Mouse (Mus musculus): ENCODE measurements at regions not wholly inside any gene's neighbourhood (a gene's known extent, or its start where the extent isn't known, plus 50 kb on each side); places are given as distances from the start of the nearest gene placed in this dataset.

- H3K27ac ChIP-seq (ENCODE audit: insufficient read depth, low read depth, low read length) = no peak overlapping the region
- DNase-seq = peak; percentile 21
- 18% methylated on average over 26 of the region's 26 CpGs for WGBS
- H3K36me3 ChIP-seq (ENCODE audit: control insufficient read depth, insufficient read depth, low read length) = no peaks in the 10 kb centered on the region
- 0 out of 2 replicates have a peak, but pooled peaks cover 4% of the 10 kb centered on the region for H3K4me1 ChIP-seq (ENCODE audit: control insufficient read depth, insufficient read depth, low read length)
- no peaks in the 10 kb centered on the region; the same call in 1 of the 2 replicates for H3K27me3 ChIP-seq (replicated peaks; ENCODE audit: control insufficient read depth, insufficient read depth, low read length)
- no peak overlapping the region for H3K4me3 ChIP-seq (ENCODE audit: insufficient read depth, low read depth, low read length)
- TF ChIP-seq CTCF (conservative IDR thresholded peaks at IDR 0.05; ENCODE audit: insufficient read depth, insufficient read length, low read depth, low read length) = no peak
- TF ChIP-seq POLR2A (IDR thresholded peaks at IDR 0.05; ENCODE audit: low read depth, low read length) = no peak
Observed at GRCm38 (mm10) chr5:111530628-111531524, 113.7 kb downstream of the Mn1 start.

- TF ChIP-seq POLR2A (IDR thresholded peaks at IDR 0.05; ENCODE audit: low read depth, low read length) (no peak), CTCF (conservative IDR thresholded peaks at IDR 0.05; ENCODE audit: insufficient read depth, insufficient read length, low read depth, low read length) (no peak)
- 85% methylated on average over 9 of the region's 9 CpGs for WGBS
- no peak overlapping the region for H3K27ac ChIP-seq (ENCODE audit: insufficient read depth, low read depth, low read length)
- H3K4me1 ChIP-seq (ENCODE audit: control insufficient read depth, insufficient read depth, low read length) = 0 out of 2 replicates have a peak, but pooled peaks cover 4% of the 10 kb centered on the region
- no peak for DNase-seq
- H3K36me3 ChIP-seq (ENCODE audit: control insufficient read depth, insufficient read depth, low read length) = no peaks in the 10 kb centered on the region
- no peaks in the 10 kb centered on the region; the same call in 1 of the 2 replicates for H3K27me3 ChIP-seq (replicated peaks; ENCODE audit: control insufficient read depth, insufficient read depth, low read length)
- no peak overlapping the region for H3K4me3 ChIP-seq (ENCODE audit: insufficient read depth, low read depth, low read length)
Observed at GRCm38 (mm10) chr5:111532446-111533035, 115.4 kb downstream of the Mn1 start.

GRCm38 (mm10) chr5:111535978-111536377, 118.8 kb downstream of the Mn1 start:
- Histone ChIP-seq H3K27ac (ENCODE audit: insufficient read depth, low read depth, low read length) (no peak overlapping the region), H3K4me1 (ENCODE audit: control insufficient read depth, insufficient read depth, low read length) (0 out of 2 replicates have a peak, but pooled peaks cover 4% of the 10 kb centered on the region), H3K27me3 (replicated peaks; ENCODE audit: control insufficient read depth, insufficient read depth, low read length) (no peaks in the 10 kb centered on the region), H3K4me3 (ENCODE audit: insufficient read depth, low read depth, low read length) (no peak overlapping the region), H3K36me3 (ENCODE audit: control insufficient read depth, insufficient read depth, low read length) (no peaks in the 10 kb centered on the region)
- DNase-seq = peak; percentile 80
- WGBS = 8% methylated on average over 13 of the region's 13 CpGs
- no peak for TF ChIP-seq CTCF (conservative IDR thresholded peaks at IDR 0.05; ENCODE audit: insufficient read depth, insufficient read length, low read depth, low read length)
- TF ChIP-seq POLR2A (IDR thresholded peaks at IDR 0.05; ENCODE audit: low read depth, low read length) = no peak

GRCm38 (mm10) chr5:111538560-111539450, 121.6 kb downstream of the Mn1 start:
- Histone ChIP-seq H3K4me1 (ENCODE audit: control insufficient read depth, insufficient read depth, low read length) (0 out of 2 replicates have a peak, but pooled peaks cover 4% of the 10 kb centered on the region), H3K4me3 (ENCODE audit: insufficient read depth, low read depth, low read length) (no peak overlapping the region), H3K27me3 (replicated peaks; ENCODE audit: control insufficient read depth, insufficient read depth, low read length) (no peaks in the 10 kb centered on the region), H3K27ac (ENCODE audit: insufficient read depth, low read depth, low read length) (no peak overlapping the region), H3K36me3 (ENCODE audit: control insufficient read depth, insufficient read depth, low read length) (no peaks in the 10 kb centered on the region)
- WGBS = 81% methylated on average over 13 of the region's 13 CpGs
- TF ChIP-seq CTCF (conservative IDR thresholded peaks at IDR 0.05; ENCODE audit: insufficient read depth, insufficient read length, low read depth, low read length) = no peak
- no peak for TF ChIP-seq POLR2A (IDR thresholded peaks at IDR 0.05; ENCODE audit: low read depth, low read length)
- DNase-seq = no peak

- H3K4me3 ChIP-seq (ENCODE audit: insufficient read depth, low read depth, low read length) = no peak overlapping the region
- no peak for DNase-seq
- no peak for TF ChIP-seq POLR2A (IDR thresholded peaks at IDR 0.05; ENCODE audit: low read depth, low read length)
- no peak for TF ChIP-seq CTCF (conservative IDR thresholded peaks at IDR 0.05; ENCODE audit: insufficient read depth, insufficient read length, low read depth, low read length)
- WGBS = 50% methylated on average over 3 of the region's 3 CpGs
- 0 out of 2 replicates have a peak, but pooled peaks cover 4% of the 10 kb centered on the region for H3K4me1 ChIP-seq (ENCODE audit: control insufficient read depth, insufficient read depth, low read length)
- H3K36me3 ChIP-seq (ENCODE audit: control insufficient read depth, insufficient read depth, low read length) = no peaks in the 10 kb centered on the region
- H3K27me3 ChIP-seq (replicated peaks; ENCODE audit: control insufficient read depth, insufficient read depth, low read length) = no peaks in the 10 kb centered on the region
- H3K27ac ChIP-seq (ENCODE audit: insufficient read depth, low read depth, low read length) = no peak overlapping the region
Observed at GRCm38 (mm10) chr5:111540486-111540885, 123.3 kb downstream of the Mn1 start.

- H3K4me3 ChIP-seq (ENCODE audit: insufficient read depth, low read depth, low read length) = no peak overlapping the region
- 83% methylated on average over 3 of the region's 3 CpGs for WGBS
- no peaks in the 10 kb centered on the region for H3K27me3 ChIP-seq (replicated peaks; ENCODE audit: control insufficient read depth, insufficient read depth, low read length)
- no peaks in the 10 kb centered on the region for H3K4me1 ChIP-seq (ENCODE audit: control insufficient read depth, insufficient read depth, low read length)
- DNase-seq = no peak
- TF ChIP-seq POLR2A (IDR thresholded peaks at IDR 0.05; ENCODE audit: low read depth, low read length) (no peak), CTCF (conservative IDR thresholded peaks at IDR 0.05; ENCODE audit: insufficient read depth, insufficient read length, low read depth, low read length) (no peak)
- H3K36me3 ChIP-seq (ENCODE audit: control insufficient read depth, insufficient read depth, low read length) = no peaks in the 10 kb centered on the region
- no peak overlapping the region for H3K27ac ChIP-seq (ENCODE audit: insufficient read depth, low read depth, low read length)
Observed at GRCm38 (mm10) chr5:111542077-111542476, 124.9 kb downstream of the Mn1 start.
